Comparison of ENCODE assay signal across 11 mouse cellular contexts in genomic region chr12:73937353-73937752, GRCm38 (mm10). TPM values are rescaled to one million over a fixed set of nuclear protein-coding genes. Genes with fewer than 3 reads are reported as not detected.
DNase-seq lines count a peak whose midpoint lies in the region; ATAC-seq and TF ChIP-seq lines count a peak whose summit lies in the region.
"Had no signal": no experiment of that assay in that cellular context is flagged by ENCODE, and none has a peak within 500 bp of the region (broad histone marks: within the 10 kb centered on the region; RNA-seq: fewer than 3 reads in every experiment).

Gene Gm49321, plus strand, starts transcription at chr12:73937653.

- peaks cover 3% of the 10 kb centered on the region; the same call in 1 of the 2 replicates for H3K4me1 ChIP-seq in heart, embryonic 11.5 days (ENCODE audit: control insufficient read depth, insufficient read depth, low read length)
- no peaks in the 10 kb centered on the region for H3K4me1 ChIP-seq in midbrain, embryonic 10.5 days
- H3K4me1 ChIP-seq in midbrain, postnatal 0 days (ENCODE audit: insufficient read depth, low read length), result no peaks in the 10 kb centered on the region
- H3K4me1 ChIP-seq in neural tube, embryonic 15.5 days, result no peaks in the 10 kb centered on the region

- ATAC-seq in heart, embryonic 11.5 days (replicated peaks; ENCODE audit: insufficient number of reproducible peaks, low FRiP score, low TSS enrichment), result no peak
- no peak for ATAC-seq in midbrain, postnatal 0 days (ENCODE audit: low FRiP score)
- no peak for ATAC-seq in neural tube, embryonic 15.5 days (ENCODE audit: low FRiP score)

- no peak within 1 kb of the TSS for H3K4me3 ChIP-seq in heart, embryonic 11.5 days (ENCODE audit: low read depth, low read length)
- H3K4me3 ChIP-seq in midbrain, embryonic 10.5 days, result no peak within 1 kb of the TSS
- no peak within 1 kb of the TSS for H3K4me3 ChIP-seq in midbrain, postnatal 0 days (ENCODE audit: low read depth, low read length)
- no peak within 1 kb of the TSS for H3K4me3 ChIP-seq in neural tube, embryonic 15.5 days (replicated peaks)

- WGBS in heart, embryonic 11.5 days (ENCODE audit: insufficient replicate concordance), result 94% methylated on average over 1 of the region's 1 CpGs
- 87% methylated on average over 1 of the region's 1 CpGs for WGBS in midbrain, embryonic 10.5 days
- 93% methylated on average over 1 of the region's 1 CpGs for WGBS in midbrain, postnatal 0 days
- 95% methylated on average over 1 of the region's 1 CpGs for WGBS in neural tube, embryonic 15.5 days

- H3K4me2 ChIP-seq in heart, embryonic 11.5 days, result no peak within 1 kb of the TSS
- H3K4me2 ChIP-seq in midbrain, postnatal 0 days (ENCODE audit: low read depth, low read length, poor library complexity, severe bottlenecking), result no peak within 1 kb of the TSS
- no peak within 1 kb of the TSS for H3K4me2 ChIP-seq in neural tube, embryonic 15.5 days

- no peaks in the 10 kb centered on the region for H3K9me3 ChIP-seq in heart, embryonic 11.5 days (replicated peaks; ENCODE audit: control insufficient read depth, low read length)
- H3K9me3 ChIP-seq in midbrain, embryonic 10.5 days (replicated peaks), result no peaks in the 10 kb centered on the region
- H3K9me3 ChIP-seq in midbrain, postnatal 0 days (ENCODE audit: low read length), result no peaks in the 10 kb centered on the region
- no peaks in the 10 kb centered on the region for H3K9me3 ChIP-seq in neural tube, embryonic 15.5 days (replicated peaks)

- no peak for DNase-seq in heart, postnatal 10 days
- DNase-seq in midbrain, embryonic 10.5 days (ENCODE audit: low spot score), result no peak
- no peak for DNase-seq in midbrain, postnatal 0 days (ENCODE audit: low spot score)
- DNase-seq in left cerebral cortex, postnatal 14 days (ENCODE audit: low spot score in 2 of 2), result no peak
- DNase-seq in testis, postnatal 10 days (ENCODE audit: low spot score), result no peak
- no peak for DNase-seq in cerebellum, adult 8-10 months
- DNase-seq: gastrocnemius, postnatal 10 days; kidney, adult 18-20 months; lung, adult 2 months had no signal

- H3K27me3 ChIP-seq in heart, embryonic 11.5 days (ENCODE audit: control insufficient read depth, insufficient read depth, low read length), result no peaks in the 10 kb centered on the region
- H3K27me3 ChIP-seq in midbrain, embryonic 10.5 days (ENCODE audit: low read depth, poor library complexity, severe bottlenecking), result no peaks in the 10 kb centered on the region
- H3K27me3 ChIP-seq in midbrain, postnatal 0 days (ENCODE audit: insufficient read depth, low read length), result no peaks in the 10 kb centered on the region
- H3K27me3 ChIP-seq in neural tube, embryonic 15.5 days (replicated peaks), result no peaks in the 10 kb centered on the region

- H3K36me3 ChIP-seq in heart, embryonic 11.5 days (ENCODE audit: control insufficient read depth, insufficient read depth, low read length), result peaks cover 24% of the 10 kb centered on the region
- H3K36me3 ChIP-seq in midbrain, embryonic 10.5 days, result peaks cover 100% of the 10 kb centered on the region
- H3K36me3 ChIP-seq in midbrain, postnatal 0 days (ENCODE audit: insufficient read depth, low read length), result peaks cover 41% of the 10 kb centered on the region
- peaks cover 62% of the 10 kb centered on the region for H3K36me3 ChIP-seq in neural tube, embryonic 15.5 days

- H3K27ac ChIP-seq in heart, embryonic 11.5 days (ENCODE audit: low read depth, low read length), result no peak within 1 kb of the TSS
- no peak within 1 kb of the TSS for H3K27ac ChIP-seq in midbrain, embryonic 10.5 days (replicated peaks)
- H3K27ac ChIP-seq in midbrain, postnatal 0 days (ENCODE audit: low read depth, low read length), result no peak within 1 kb of the TSS
- no peak within 1 kb of the TSS for H3K27ac ChIP-seq in neural tube, embryonic 15.5 days (replicated peaks)

- intact Hi-C loops in heart, postnatal 10 days (cut with DNase I), result no loop called here
- intact Hi-C loops in left cerebral cortex, postnatal 14 days (cut with DNase I), result no loop called here

- no peak for TF ChIP-seq CTCF in midbrain, postnatal 0 days (IDR thresholded peaks at IDR 0.05)

- H3K9ac ChIP-seq in heart, embryonic 11.5 days (ENCODE audit: low read depth, low read length), result no peak within 1 kb of the TSS
- H3K9ac ChIP-seq in midbrain, postnatal 0 days (replicated peaks; ENCODE audit: low read length, poor library complexity, severe bottlenecking), result no peak within 1 kb of the TSS
- H3K9ac ChIP-seq in neural tube, embryonic 15.5 days (replicated peaks), result no peak within 1 kb of the TSS

RNA-seq across cellular contexts. Expression of gene Gm49321, which starts in this region (rescaled TPM):
- polyA plus RNA-seq in heart, embryonic 11.5 days (2014; fragmentation: Nextera tagmentation; extraction: Ambion mirVana), result 12.0 and 14.1 TPM in 2 replicates
- 1 to 10 TPM; 5.6 to 8.4 TPM for total RNA-seq in heart, postnatal 10 days (2021)
- 16.3 and 17.1 TPM in 2 replicates for polyA plus RNA-seq in midbrain, embryonic 10.5 days (2016; fragmentation: Nextera tagmentation; extraction: Ambion mirVana)
- total RNA-seq in midbrain, postnatal 0 days (2014; rRNA removed), result not detected in 2 replicates
- 14.7 and 15.7 TPM in 2 replicates for polyA plus RNA-seq in midbrain, postnatal 0 days (2015; fragmentation: Nextera tagmentation; extraction: Ambion mirVana)
- total RNA-seq in left cerebral cortex, postnatal 14 days (2021), result 10 to 100 TPM; 12.6 to 17.3 TPM
- polyA plus RNA-seq in neural tube, embryonic 15.5 days (2015; fragmentation: Nextera tagmentation; extraction: Ambion mirVana), result 22.6 and 23.1 TPM in 2 replicates
- polyA plus RNA-seq: lung, adult 2 months had no signal
